Mouse (Mus musculus) stomach, embryonic 15.5 days (tissue): Measurements from ENCODE around the gene Gm49361. TPM values are rescaled to one million over a fixed set of nuclear protein-coding genes. Genes with fewer than 3 reads are reported as not detected.

Experiments used
- ATAC-seq: fragments of 200-750 bp; cut with Nextera tagmentation; 2 replicates; pipeline ENCODE4 v1.8.0; 2017; ENCODE audit warnings: low read depth, moderate number of reproducible peaks, moderate TSS enrichment; ENCODE audit not compliant: insufficient read depth, low FRiP score
- H3K27ac ChIP-seq: fragments of 300-500 bp; sonication (generic); 2 replicates; pipeline ENCODE4 v1.5.1; 2015; ENCODE audit warnings: mild to moderate bottlenecking, inconsistent platforms
- H3K27me3 ChIP-seq: fragments of 300-500 bp; sonication (generic); replicated peaks from 2 replicates; pipeline ENCODE4 v1.6.1; 2015; ENCODE audit warnings: inconsistent platforms
- H3K36me3 ChIP-seq: fragments of 300-500 bp; sonication (generic); 2 replicates; pipeline ENCODE4 v1.6.1; 2015; ENCODE audit warnings: inconsistent platforms
- H3K4me1 ChIP-seq: fragments of 300-500 bp; sonication (generic); 2 replicates; pipeline ENCODE4 v1.6.1; 2015; ENCODE audit warnings: inconsistent platforms
- H3K4me2 ChIP-seq: fragments of 300-500 bp; sonication (generic); 2 replicates; pipeline ENCODE4 v1.6.1; 2015; ENCODE audit warnings: mild to moderate bottlenecking, inconsistent platforms
- H3K4me3 ChIP-seq: fragments of 300-500 bp; sonication (generic); replicated peaks from 2 replicates; pipeline ENCODE4 v1.5.1; 2015; ENCODE audit warnings: inconsistent platforms
- H3K9ac ChIP-seq: fragments of 300-500 bp; sonication (generic); 2 replicates; pipeline ENCODE4 v1.6.1; 2015; ENCODE audit warnings: inconsistent platforms
- H3K9me3 ChIP-seq: fragments of 300-500 bp; sonication (generic); 2 replicates; pipeline ENCODE4 v1.6.1; 2016; ENCODE audit warnings: inconsistent platforms
- WGBS: fragments of 180-500 bp; shearing (Covaris S2); methylation state at CpG from one replicate; pipeline ENCODE4 v1.1.7; 2015; 5-methylcytosine and 5-hydroxymethylcytosine counted together
- polyA plus RNA-seq: library from polyadenylated mRNA; unstranded; fragments of >200 nt; fragmentation: Nextera tagmentation; extraction: Ambion mirVana; gene quantifications from 2 replicates; pipeline ENCODE4 v1.2.1, GENCODE M21; 2015

The Gm49361 gene
- not detected in 2 replicates for polyA plus RNA-seq

GRCm38 (mm10) chr14:57746001-57746771, at the start of gene Gm49361:
TSS of gene Gm49361 (minus strand) at chr14:57746103.
- no peaks in the 10 kb centered on the region for H3K36me3 ChIP-seq
- H3K27me3 ChIP-seq = no peaks in the 10 kb centered on the region
- peak within 1 kb of the TSS; percentile 90 for H3K27ac ChIP-seq
- peak; percentile 92 for ATAC-seq
- H3K9me3 ChIP-seq = no peaks in the 10 kb centered on the region
- H3K4me2 ChIP-seq = peak within 1 kb of the TSS; percentile 80
- WGBS = under 1% methylated on average over 59 of the region's 68 CpGs
- H3K4me3 ChIP-seq = peak within 1 kb of the TSS; percentile 85
- peaks cover 4% of the 10 kb centered on the region; the same call in 1 of the 2 replicates for H3K4me1 ChIP-seq
- peak within 1 kb of the TSS; percentile 78 for H3K9ac ChIP-seq

GRCm38 (mm10) chr14:57791171-57791570, 45.3 kb upstream of the Gm49361 start:
- H3K27me3 ChIP-seq = no peaks in the 10 kb centered on the region
- H3K4me3 ChIP-seq = no peak overlapping the region
- no peak overlapping the region for H3K9ac ChIP-seq
- 70% methylated on average over 4 of the region's 4 CpGs for WGBS
- 0 out of 2 replicates have a peak, but pooled peaks cover 2% of the 10 kb centered on the region for H3K4me1 ChIP-seq
- H3K27ac ChIP-seq = no peak overlapping the region
- H3K36me3 ChIP-seq = no peaks in the 10 kb centered on the region
- no peaks in the 10 kb centered on the region for H3K9me3 ChIP-seq
- H3K4me2 ChIP-seq = no peak overlapping the region
- ATAC-seq = no peak

DNA sequence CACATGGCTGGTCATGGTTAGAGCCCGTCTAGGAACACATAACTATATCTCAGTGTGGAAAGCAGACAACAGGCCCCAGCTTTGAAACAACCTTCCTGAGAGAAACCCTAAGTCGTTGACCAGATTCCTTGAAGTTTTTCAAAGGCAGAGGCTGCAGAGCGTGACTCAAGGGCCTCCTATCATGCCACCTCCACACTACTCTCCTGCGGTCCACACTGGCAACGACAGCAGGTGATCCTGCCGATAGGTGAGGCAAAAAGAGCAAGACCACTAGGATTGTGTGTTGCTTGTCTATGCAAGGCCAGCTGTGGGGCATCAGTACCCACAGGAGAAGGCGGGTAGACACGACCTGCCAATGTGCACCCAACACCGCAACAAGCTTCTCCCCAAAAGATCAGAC, 43.9 kb upstream of the Gm49361 start:
- H3K4me2 ChIP-seq = no peak overlapping the region
- H3K27me3 ChIP-seq = no peaks in the 10 kb centered on the region
- H3K4me1 ChIP-seq = 0 out of 2 replicates have a peak, but pooled peaks cover 2% of the 10 kb centered on the region
- 88% methylated on average over 9 of the region's 9 CpGs for WGBS
- H3K36me3 ChIP-seq = no peaks in the 10 kb centered on the region
- ATAC-seq = no peak
- H3K4me3 ChIP-seq = no peak overlapping the region
- no peak overlapping the region for H3K9ac ChIP-seq
- no peak overlapping the region for H3K27ac ChIP-seq
- no peaks in the 10 kb centered on the region for H3K9me3 ChIP-seq

- H3K4me3 ChIP-seq = no peak overlapping the region
- 74% methylated on average over 2 of the region's 2 CpGs for WGBS
- H3K9me3 ChIP-seq = no peaks in the 10 kb centered on the region
- no peaks in the 10 kb centered on the region for H3K27me3 ChIP-seq
- ATAC-seq = no peak
- H3K27ac ChIP-seq = no peak overlapping the region
- H3K9ac ChIP-seq = no peak overlapping the region
- H3K36me3 ChIP-seq = no peaks in the 10 kb centered on the region
- no peak overlapping the region for H3K4me2 ChIP-seq
- H3K4me1 ChIP-seq = 0 out of 2 replicates have a peak, but pooled peaks cover 2% of the 10 kb centered on the region
Observed at GRCm38 (mm10) chr14:57789311-57789710, 43.4 kb upstream of the Gm49361 start.

DNA sequence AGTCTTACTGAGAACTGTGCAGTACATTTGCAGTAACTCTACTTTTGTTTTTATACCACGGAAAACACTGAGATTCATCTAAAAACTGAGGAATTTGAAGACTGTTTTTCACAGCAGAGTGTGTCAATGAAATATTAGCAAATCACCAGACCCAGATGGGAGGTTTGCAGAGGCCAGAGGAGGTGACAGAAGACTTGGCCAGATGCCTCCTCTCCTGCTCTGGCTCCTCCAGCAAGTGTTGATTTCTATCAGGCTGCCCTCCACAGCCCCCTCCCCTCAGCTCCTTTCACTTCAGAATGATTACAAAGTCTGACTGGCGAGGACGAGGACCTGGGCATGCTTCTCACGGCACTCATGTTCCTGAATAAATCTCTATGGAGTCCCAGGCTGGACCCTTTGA, 41.5 kb upstream of the Gm49361 start:
- Histone ChIP-seq H3K9ac (no peak overlapping the region), H3K9me3 (no peaks in the 10 kb centered on the region), H3K27ac (no peak overlapping the region), H3K4me3 (no peak overlapping the region), H3K4me2 (no peak overlapping the region), H3K4me1 (0 out of 2 replicates have a peak, but pooled peaks cover 2% of the 10 kb centered on the region), H3K36me3 (no peaks in the 10 kb centered on the region), H3K27me3 (no peaks in the 10 kb centered on the region)
- 56% methylated on average over 4 of the region's 4 CpGs for WGBS
- ATAC-seq = no peak

DNA sequence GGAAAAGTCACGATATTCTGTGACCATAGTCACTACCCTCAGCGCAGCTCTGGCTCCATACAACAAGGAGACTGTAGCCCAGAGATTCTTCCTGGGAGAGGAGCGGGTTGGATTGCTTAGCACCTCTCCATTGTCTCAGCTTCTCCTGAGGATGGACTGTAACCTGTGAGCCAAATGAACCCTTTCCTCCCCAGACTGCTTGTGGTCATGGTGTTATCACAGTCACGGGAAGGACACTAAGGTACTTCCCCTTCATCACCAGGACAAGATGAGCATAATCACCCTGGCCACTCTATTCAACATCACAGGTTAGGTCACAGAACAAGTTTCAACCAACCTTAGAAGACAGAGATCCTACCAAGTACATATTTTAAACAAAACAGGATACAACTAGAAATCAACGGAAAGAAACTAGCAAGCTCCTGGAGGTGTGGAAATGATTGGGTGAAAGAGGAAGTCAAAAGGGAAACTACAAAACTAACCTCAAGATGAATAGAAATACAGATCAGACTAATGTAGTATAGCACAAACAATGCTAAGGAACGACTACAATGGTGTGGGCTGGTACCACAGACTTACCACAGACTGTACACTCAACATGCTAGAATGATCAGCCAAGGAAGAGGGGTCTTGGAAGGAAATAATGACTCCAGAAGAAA, 26.4 kb upstream of the Gm49361 start:
- Histone ChIP-seq H3K27ac (no peak overlapping the region), H3K36me3 (no peaks in the 10 kb centered on the region), H3K4me1 (no peaks in the 10 kb centered on the region), H3K9ac (no peak overlapping the region), H3K4me3 (no peak overlapping the region), H3K9me3 (no peaks in the 10 kb centered on the region), H3K27me3 (no peaks in the 10 kb centered on the region), H3K4me2 (no peak overlapping the region)
- no peak for ATAC-seq
- 70% methylated on average over 6 of the region's 6 CpGs for WGBS

- 85% methylated on average over 5 of the region's 5 CpGs for WGBS
- no peaks in the 10 kb centered on the region for H3K9me3 ChIP-seq
- no peak overlapping the region for H3K4me2 ChIP-seq
- H3K36me3 ChIP-seq = no peaks in the 10 kb centered on the region
- no peak overlapping the region for H3K4me3 ChIP-seq
- H3K27ac ChIP-seq = no peak overlapping the region
- H3K4me1 ChIP-seq = no peaks in the 10 kb centered on the region
- no peaks in the 10 kb centered on the region for H3K27me3 ChIP-seq
- H3K9ac ChIP-seq = no peak overlapping the region
- no peak for ATAC-seq
Observed at GRCm38 (mm10) chr14:57769102-57769501, 23.2 kb upstream of the Gm49361 start.

DNA sequence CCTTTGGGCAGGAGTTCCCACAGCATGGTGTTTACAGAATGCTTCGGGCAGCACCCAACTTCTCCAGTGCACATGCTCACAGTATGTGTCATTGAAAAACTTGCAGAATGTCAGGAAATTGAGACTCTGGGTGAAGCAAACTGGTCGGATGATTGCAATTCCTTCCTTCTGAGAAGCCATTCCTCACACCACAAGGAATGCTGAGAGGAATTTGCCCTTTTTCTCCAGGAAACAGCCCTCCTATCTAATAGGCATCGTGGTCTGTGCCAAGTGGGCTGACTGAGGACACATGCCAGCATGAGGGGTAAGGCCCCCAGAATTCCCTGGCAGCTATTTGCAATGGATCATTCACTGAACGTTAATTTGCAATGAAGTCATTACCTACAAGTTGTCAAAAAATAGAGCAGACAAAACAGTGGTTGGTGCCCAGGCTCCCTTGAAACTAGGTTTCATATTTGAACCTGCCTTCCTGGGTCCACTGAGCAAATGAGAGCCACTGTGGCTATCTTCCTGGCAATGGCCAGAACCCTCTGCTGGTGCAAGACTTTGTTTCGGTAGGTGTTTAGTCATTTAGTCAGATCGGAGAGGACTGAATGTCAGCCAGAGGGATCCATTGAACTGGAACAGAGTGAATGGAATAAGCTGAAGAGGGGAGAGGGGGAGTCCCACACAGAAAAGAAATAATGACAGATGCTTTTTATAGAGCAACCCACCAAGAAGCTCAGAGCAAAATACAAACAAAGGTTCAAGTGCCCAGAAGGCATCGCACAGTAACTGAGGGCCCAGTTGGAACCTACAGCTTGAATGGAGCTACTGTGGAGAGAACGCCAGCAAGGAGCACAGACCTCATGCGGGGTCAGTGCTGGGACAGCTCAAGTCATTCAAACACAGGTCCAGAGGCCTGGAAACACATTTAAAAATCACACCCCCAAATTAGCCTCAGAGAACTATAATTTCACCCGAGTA, 14.8 kb upstream of the Gm49361 start:
- ATAC-seq = no peak
- Histone ChIP-seq H3K36me3 (no peaks in the 10 kb centered on the region), H3K4me3 (no peak overlapping the region), H3K9me3 (no peaks in the 10 kb centered on the region), H3K9ac (no peak overlapping the region), H3K4me2 (no peak overlapping the region), H3K27ac (no peak overlapping the region), H3K4me1 (no peaks in the 10 kb centered on the region), H3K27me3 (no peaks in the 10 kb centered on the region)
- WGBS = 65% methylated on average over 10 of the region's 10 CpGs

DNA sequence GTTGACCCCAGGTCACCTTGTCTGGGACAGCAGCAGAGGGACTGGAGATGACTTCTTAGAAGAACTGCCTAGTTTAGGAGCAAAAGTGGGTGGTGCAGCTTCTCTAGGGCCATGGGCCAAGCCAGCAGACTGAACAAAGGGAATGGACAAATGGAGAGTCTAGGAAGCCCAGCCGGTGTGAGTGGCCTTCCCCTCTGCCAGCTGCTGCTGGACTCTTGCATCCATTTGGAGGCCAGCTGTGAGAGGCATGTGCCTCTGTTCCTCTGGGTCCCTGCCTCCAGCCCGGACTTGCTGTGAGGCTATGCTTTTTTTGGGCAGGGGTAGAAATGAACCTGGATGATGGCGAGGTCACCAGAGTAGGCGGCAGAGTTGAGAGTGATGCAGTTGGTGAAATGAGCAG, 12.3 kb upstream of the Gm49361 start, which contains the start of gene Lats2:
TSS of gene Lats2 (minus strand) at position 152 of the 400 bp plus-strand sequence.
- Histone ChIP-seq H3K9ac (no peak within 1 kb of the TSS), H3K27me3 (no peaks in the 10 kb centered on the region), H3K4me1 (no peaks in the 10 kb centered on the region), H3K9me3 (no peaks in the 10 kb centered on the region), H3K4me3 (no peak within 1 kb of the TSS), H3K36me3 (no peaks in the 10 kb centered on the region), H3K4me2 (no peak within 1 kb of the TSS), H3K27ac (no peak within 1 kb of the TSS)
- 82% methylated on average over 4 of the region's 4 CpGs for WGBS
- no peak for ATAC-seq

- Histone ChIP-seq H3K9me3 (no peaks in the 10 kb centered on the region), H3K4me2 (no peak overlapping the region), H3K27me3 (no peaks in the 10 kb centered on the region), H3K27ac (no peak overlapping the region), H3K4me3 (no peak overlapping the region), H3K4me1 (no peaks in the 10 kb centered on the region), H3K36me3 (no peaks in the 10 kb centered on the region), H3K9ac (no peak overlapping the region)
- 85% methylated on average over 4 of the region's 4 CpGs for WGBS
- ATAC-seq = no peak
Observed at GRCm38 (mm10) chr14:57756094-57756493, 10.2 kb upstream of the Gm49361 start.

DNA sequence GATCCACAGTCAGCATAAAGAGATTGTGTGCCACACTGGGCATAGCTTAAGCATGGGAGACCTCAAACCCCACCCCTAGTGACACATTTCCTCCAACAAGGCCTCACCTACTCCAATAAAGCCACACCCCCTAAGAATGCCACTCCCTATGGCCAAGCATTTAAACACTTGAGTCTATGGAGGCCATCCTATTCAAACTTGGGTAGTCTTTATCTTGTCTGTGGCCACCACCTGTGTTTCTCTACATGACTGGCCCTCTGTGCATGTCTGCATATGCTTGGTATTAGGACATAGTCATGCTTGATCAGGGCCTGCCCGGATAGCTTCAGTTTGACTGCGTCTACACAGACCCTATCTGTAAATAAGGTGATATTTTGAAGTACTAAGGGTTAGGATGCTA, 9.8 kb upstream of the Gm49361 start:
- Histone ChIP-seq H3K27ac (no peak overlapping the region), H3K27me3 (no peaks in the 10 kb centered on the region), H3K9ac (no peak overlapping the region), H3K4me1 (no peaks in the 10 kb centered on the region), H3K4me2 (no peak overlapping the region), H3K4me3 (no peak overlapping the region), H3K9me3 (no peaks in the 10 kb centered on the region), H3K36me3 (no peaks in the 10 kb centered on the region)
- ATAC-seq = no peak
- WGBS = 89% methylated on average over 2 of the region's 2 CpGs
